Mouse (Mus musculus): ENCODE results near the gene Nrn1l. TPM values are rescaled to one million over a fixed set of nuclear protein-coding genes. Genes with fewer than 3 reads are reported as not detected.

Gene Nrn1l
- polyA plus RNA-seq, 1 experiment from 2014 or later = 1.8 TPM

GRCm38 (mm10) chr8:105856168-105856835 is 37.1 kb upstream of the Nrn1l start:
- ATAC-seq (ENCODE audit: insufficient number of reproducible peaks, low FRiP score, low TSS enrichment, low read depth) = no peak
- 20% methylated on average over 15 of the region's 15 CpGs for WGBS

GRCm38 (mm10) chr8:105858495-105858894 is 34.9 kb upstream of the Nrn1l start:
- H3K4me2 ChIP-seq (replicated peaks) = no peak overlapping the region
- H3K9ac ChIP-seq = no peak overlapping the region
- no peak overlapping the region for H3K4me3 ChIP-seq (replicated peaks)
- H3K27ac ChIP-seq (replicated peaks) = peak overlapping the region; percentile 94; the same call in 1 of the 2 replicates
- H3K9me3 ChIP-seq (replicated peaks) = no peaks in the 10 kb centered on the region
- H3K36me3 ChIP-seq = peaks cover 14% of the 10 kb centered on the region
- H3K4me1 ChIP-seq = peaks cover 61% of the 10 kb centered on the region
- no peaks in the 10 kb centered on the region for H3K27me3 ChIP-seq
- no peak for ATAC-seq (ENCODE audit: insufficient number of reproducible peaks, low FRiP score, low TSS enrichment, low read depth)
- WGBS = 82% methylated on average over 5 of the region's 5 CpGs

More at GRCm38 (mm10) chr8:105856168-105856835, 37.1 kb upstream of the Nrn1l start:
- Histone ChIP-seq H3K9me3 (replicated peaks) (no peaks in the 10 kb centered on the region), H3K4me1 (peaks cover 53% of the 10 kb centered on the region), H3K27ac (replicated peaks) (peak overlapping the region; percentile 92), H3K9ac (peak overlapping the region; percentile 64), H3K36me3 (peaks cover 11% of the 10 kb centered on the region; the same call in 1 of the 2 replicates), H3K27me3 (no peaks in the 10 kb centered on the region), H3K4me2 (replicated peaks) (peak overlapping the region; percentile 92), H3K4me3 (replicated peaks) (peak overlapping the region; percentile 71)

GRCm38 (mm10) chr8:105859314-105859713 is 34.1 kb upstream of the Nrn1l start:
- no peak for ATAC-seq (ENCODE audit: insufficient number of reproducible peaks, low FRiP score, low TSS enrichment, low read depth)
- peaks cover 65% of the 10 kb centered on the region for H3K4me1 ChIP-seq
- no peak overlapping the region for H3K9ac ChIP-seq
- 68% methylated on average over 5 of the region's 5 CpGs for whole genome bisulfite sequencing
- peaks cover 15% of the 10 kb centered on the region for H3K36me3 ChIP-seq
- H3K27me3 ChIP-seq = no peaks in the 10 kb centered on the region
- H3K4me2 ChIP-seq (replicated peaks) = peak overlapping the region; percentile 75; the same call in 1 of the 2 replicates
- peak overlapping the region; percentile 94 for H3K27ac ChIP-seq (replicated peaks)
- H3K9me3 ChIP-seq (replicated peaks) = no peaks in the 10 kb centered on the region
- peak overlapping the region; percentile 99 for H3K4me3 ChIP-seq (replicated peaks)

- Histone ChIP-seq H3K27me3 (no peaks in the 10 kb centered on the region), H3K4me1 (peaks cover 62% of the 10 kb centered on the region), H3K27ac (replicated peaks) (peak within 1 kb of the TSS; percentile 94), H3K36me3 (peaks cover 22% of the 10 kb centered on the region), H3K4me2 (replicated peaks) (peak within 1 kb of the TSS; percentile 75), H3K4me3 (replicated peaks) (peak within 1 kb of the TSS; percentile 99), H3K9ac (peak within 1 kb of the TSS; percentile 77), H3K9me3 (replicated peaks) (no peaks in the 10 kb centered on the region)
- WGBS = under 1% methylated on average over 58 of the region's 59 CpGs
- ATAC-seq (ENCODE audit: insufficient number of reproducible peaks, low FRiP score, low TSS enrichment, low read depth) = peak; percentile 98
Measured at GRCm38 (mm10) chr8:105860143-105860981, 33.0 kb upstream of the Nrn1l start, which contains the start of gene Nutf2. Gene Nutf2, plus strand, starts transcription at chr8:105860580.

- Histone ChIP-seq H3K27ac (replicated peaks) (no peak overlapping the region), H3K9me3 (replicated peaks) (no peaks in the 10 kb centered on the region), H3K36me3 (peaks cover 34% of the 10 kb centered on the region), H3K9ac (peak overlapping the region; percentile 77; the same call in 1 of the 2 replicates), H3K4me1 (peaks cover 51% of the 10 kb centered on the region), H3K4me3 (replicated peaks) (peak overlapping the region; percentile 99), H3K4me2 (replicated peaks) (peak overlapping the region; percentile 75), H3K27me3 (no peaks in the 10 kb centered on the region)
- ATAC-seq (ENCODE audit: insufficient number of reproducible peaks, low FRiP score, low TSS enrichment, low read depth) = no peak
- 3% methylated on average over 1 of the region's 1 CpGs for WGBS
Measured at GRCm38 (mm10) chr8:105861951-105862350, 31.4 kb upstream of the Nrn1l start.

- H3K27me3 ChIP-seq = no peaks in the 10 kb centered on the region
- no peak overlapping the region for H3K4me2 ChIP-seq (replicated peaks)
- WGBS = 81% methylated on average over 6 of the region's 6 CpGs
- no peak for ATAC-seq (ENCODE audit: insufficient number of reproducible peaks, low FRiP score, low TSS enrichment, low read depth)
- no peak overlapping the region for H3K27ac ChIP-seq (replicated peaks)
- H3K36me3 ChIP-seq = peaks cover 62% of the 10 kb centered on the region
- no peak overlapping the region for H3K4me3 ChIP-seq (replicated peaks)
- H3K9ac ChIP-seq = no peak overlapping the region
- H3K4me1 ChIP-seq = peaks cover 16% of the 10 kb centered on the region
- H3K9me3 ChIP-seq (replicated peaks) = no peaks in the 10 kb centered on the region
Measured at GRCm38 (mm10) chr8:105866364-105867029, 26.9 kb upstream of the Nrn1l start.

GRCm38 (mm10) chr8:105874301-105874700 is 19.1 kb upstream of the Nrn1l start:
- WGBS = 89% methylated on average over 6 of the region's 6 CpGs
- no peak overlapping the region for H3K27ac ChIP-seq (replicated peaks)
- ATAC-seq (ENCODE audit: insufficient number of reproducible peaks, low FRiP score, low TSS enrichment, low read depth) = no peak
- H3K4me2 ChIP-seq (replicated peaks) = no peak overlapping the region
- no peaks in the 10 kb centered on the region for H3K27me3 ChIP-seq
- H3K9ac ChIP-seq = no peak overlapping the region
- no peak overlapping the region for H3K4me3 ChIP-seq (replicated peaks)
- peaks cover 84% of the 10 kb centered on the region for H3K36me3 ChIP-seq
- no peaks in the 10 kb centered on the region for H3K4me1 ChIP-seq
- no peaks in the 10 kb centered on the region for H3K9me3 ChIP-seq (replicated peaks)

- Histone ChIP-seq H3K9ac (peak within 1 kb of the TSS; percentile 94), H3K4me1 (peaks cover 19% of the 10 kb centered on the region), H3K27ac (replicated peaks) (peak within 1 kb of the TSS; percentile 76), H3K9me3 (replicated peaks) (no peaks in the 10 kb centered on the region), H3K4me2 (replicated peaks) (peak within 1 kb of the TSS; percentile 87), H3K4me3 (replicated peaks) (peak within 1 kb of the TSS; percentile 92), H3K36me3 (peaks cover 58% of the 10 kb centered on the region), H3K27me3 (no peaks in the 10 kb centered on the region)
- peak; percentile 75 for ATAC-seq (ENCODE audit: insufficient number of reproducible peaks, low FRiP score, low TSS enrichment, low read depth)
- WGBS = under 1% methylated on average over 45 of the region's 45 CpGs
Measured at GRCm38 (mm10) chr8:105880754-105881520, 12.4 kb upstream of the Nrn1l start, which contains the start of gene Edc4. Gene Edc4, plus strand, starts transcription at chr8:105880881.

GRCm38 (mm10) chr8:105889756-105890465 is 3.5 kb upstream of the Nrn1l start:
- no peak for ATAC-seq (ENCODE audit: insufficient number of reproducible peaks, low FRiP score, low TSS enrichment, low read depth)
- 91% methylated on average over 12 of the region's 12 CpGs for WGBS
- H3K27me3 ChIP-seq = no peaks in the 10 kb centered on the region
- peaks cover 91% of the 10 kb centered on the region for H3K36me3 ChIP-seq
- no peak overlapping the region for H3K4me3 ChIP-seq (replicated peaks)
- no peak overlapping the region for H3K9ac ChIP-seq
- H3K27ac ChIP-seq (replicated peaks) = no peak overlapping the region
- no peak overlapping the region for H3K4me2 ChIP-seq (replicated peaks)
- H3K4me1 ChIP-seq = peaks cover 6% of the 10 kb centered on the region
- no peaks in the 10 kb centered on the region for H3K9me3 ChIP-seq (replicated peaks)

- Histone ChIP-seq H3K4me3 (replicated peaks) (no peak overlapping the region), H3K9me3 (replicated peaks) (no peaks in the 10 kb centered on the region), H3K4me1 (peaks cover 6% of the 10 kb centered on the region), H3K27me3 (no peaks in the 10 kb centered on the region), H3K4me2 (replicated peaks) (no peak overlapping the region), H3K27ac (replicated peaks) (no peak overlapping the region), H3K9ac (no peak overlapping the region), H3K36me3 (peaks cover 84% of the 10 kb centered on the region)
- WGBS = 85% methylated on average over 6 of the region's 6 CpGs
- ATAC-seq (ENCODE audit: insufficient number of reproducible peaks, low FRiP score, low TSS enrichment, low read depth) = no peak
Measured at GRCm38 (mm10) chr8:105890870-105891269, 2.5 kb upstream of the Nrn1l start.

Measured in embryonic facial prominence, embryonic 15.5 days (tissue).